Mouse (Mus musculus): ENCODE results near the gene Otud3.
"Not testable (repeated sequence)": the region's sequence is repeated elsewhere in the genome, so short reads cannot be mapped to it uniquely, and the experiment has no call there.

Otud3 gene

DNA sequence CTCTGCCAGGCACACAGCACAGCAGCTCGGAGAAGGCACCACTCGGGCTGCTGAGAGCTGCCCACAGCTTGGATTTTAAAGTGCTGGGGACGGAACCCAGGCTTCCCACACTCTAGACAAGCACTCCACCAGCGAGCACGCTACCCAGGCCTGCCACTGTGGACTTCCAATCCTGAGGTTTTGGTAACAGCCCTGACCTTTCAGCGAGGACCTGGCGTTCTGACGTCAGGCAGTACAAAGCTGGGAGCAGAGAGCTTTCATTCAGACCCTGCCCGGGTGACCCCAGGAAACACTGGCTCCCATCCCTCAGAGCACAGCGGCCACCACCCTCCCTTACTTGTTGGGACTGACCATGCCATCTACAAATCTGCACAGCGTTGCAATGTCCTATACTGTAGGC lies 20.0 kb downstream of the Otud3 start:
- not testable (repeated sequence) for DNase-seq (ENCODE audit: extremely low read depth, low read depth, low spot score)

DNA sequence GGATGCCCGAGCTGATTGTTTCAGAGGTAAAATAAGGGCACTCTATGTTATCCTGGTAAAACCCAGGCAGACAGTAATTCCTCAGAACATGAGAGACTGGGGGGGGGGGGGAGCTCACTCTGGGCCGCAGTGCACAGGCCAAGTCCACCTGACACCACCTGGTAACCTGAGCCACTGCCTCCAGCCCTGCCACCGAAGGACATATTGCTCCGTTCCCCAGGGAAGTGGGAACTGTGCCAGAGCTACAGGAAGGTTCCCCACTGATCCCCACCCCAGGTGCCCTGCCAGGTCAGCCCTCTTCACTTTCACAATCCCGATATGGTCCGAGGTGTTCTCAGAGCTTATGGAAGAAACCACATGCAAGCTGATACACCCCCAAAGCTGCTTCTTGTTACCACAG lies 21.1 kb downstream of the Otud3 start:
- DNase-seq (ENCODE audit: extremely low read depth, low read depth, low spot score) = no peak

DNA sequence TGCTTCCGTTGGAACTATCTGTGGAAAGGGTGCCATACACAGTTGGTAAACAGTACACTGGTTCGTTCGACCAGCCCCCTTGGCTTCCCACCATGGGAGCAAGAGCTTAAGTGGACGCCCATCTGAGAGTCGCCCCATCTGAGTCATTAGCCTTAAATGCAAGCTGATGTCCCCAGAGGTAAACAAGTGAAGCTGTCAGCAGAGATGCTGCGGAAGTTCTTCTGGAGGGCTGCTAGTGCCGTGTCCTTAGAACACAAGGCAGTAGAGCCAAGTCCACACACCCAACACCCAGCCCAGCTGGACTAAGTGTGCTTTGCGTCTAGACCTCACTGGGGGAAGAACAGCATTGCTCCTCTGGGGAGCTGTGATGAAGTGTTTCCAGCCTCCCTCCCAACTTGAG lies 24.1 kb downstream of the Otud3 start:
- no peak for DNase-seq (ENCODE audit: extremely low read depth, low read depth, low spot score)

DNA sequence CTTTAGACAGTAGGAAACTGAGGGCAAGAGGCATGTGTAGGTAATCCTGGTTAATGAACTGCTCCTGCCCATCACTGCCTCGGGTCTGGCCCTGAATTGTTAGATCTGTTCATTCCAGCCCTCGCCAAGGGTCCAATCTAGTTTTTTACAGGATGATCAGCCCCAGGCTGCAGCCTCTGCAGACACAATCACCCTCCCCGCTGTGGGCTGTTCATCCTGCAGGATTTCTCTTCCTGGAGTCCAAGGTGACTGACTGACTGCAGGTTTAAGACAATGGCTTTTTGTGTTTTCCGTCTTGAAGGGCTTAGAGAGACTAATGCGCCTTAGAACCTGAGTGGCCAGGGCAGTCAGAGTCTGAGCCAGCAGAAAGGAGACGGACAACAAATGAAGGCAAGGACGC lies 24.6 kb downstream of the Otud3 start:
- DNase-seq (ENCODE audit: extremely low read depth, low read depth, low spot score) = no peak

DNA sequence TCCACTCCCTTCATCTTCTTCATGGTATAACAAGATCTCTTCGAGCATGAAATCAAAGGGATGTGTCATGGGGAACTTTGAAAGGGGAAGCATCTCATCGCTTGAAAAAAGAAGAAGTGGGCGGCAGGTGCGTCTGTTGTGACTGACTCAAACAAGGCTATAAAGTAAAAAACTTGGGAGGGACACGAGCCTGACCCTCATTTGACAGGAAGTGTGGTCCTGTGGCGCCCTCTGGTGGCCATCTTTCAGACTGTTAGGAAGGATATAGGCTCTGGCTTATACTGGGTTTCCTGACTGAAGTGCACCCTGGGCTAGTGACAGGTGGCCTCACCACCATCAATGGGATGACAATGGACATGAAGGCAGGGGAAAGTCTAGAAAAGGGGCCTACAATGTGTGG lies 29.5 kb downstream of the Otud3 start:
- DNase-seq (ENCODE audit: extremely low read depth, low read depth, low spot score) = no peak

DNA sequence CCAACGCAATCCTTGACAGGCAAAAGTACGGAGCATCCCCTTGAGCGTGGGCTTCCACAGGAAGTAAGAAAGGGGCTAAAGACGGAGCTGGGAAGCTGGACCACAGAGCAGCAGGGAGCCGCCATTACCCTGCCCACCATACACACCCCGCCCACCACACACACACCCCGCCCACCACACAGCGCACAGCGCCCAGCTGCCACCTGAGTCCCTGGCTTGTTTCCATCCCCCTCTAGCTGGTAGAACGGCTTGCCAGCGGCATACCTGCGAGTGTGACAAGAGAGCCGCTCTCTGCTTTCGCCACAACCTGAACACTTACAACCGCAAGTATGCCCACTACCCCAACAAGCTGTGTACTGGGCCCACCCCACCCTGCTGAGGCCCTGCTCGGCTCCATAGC lies 31.6 kb downstream of the Otud3 start:
- no peak for DNase-seq (ENCODE audit: extremely low read depth, low read depth, low spot score)

DNA sequence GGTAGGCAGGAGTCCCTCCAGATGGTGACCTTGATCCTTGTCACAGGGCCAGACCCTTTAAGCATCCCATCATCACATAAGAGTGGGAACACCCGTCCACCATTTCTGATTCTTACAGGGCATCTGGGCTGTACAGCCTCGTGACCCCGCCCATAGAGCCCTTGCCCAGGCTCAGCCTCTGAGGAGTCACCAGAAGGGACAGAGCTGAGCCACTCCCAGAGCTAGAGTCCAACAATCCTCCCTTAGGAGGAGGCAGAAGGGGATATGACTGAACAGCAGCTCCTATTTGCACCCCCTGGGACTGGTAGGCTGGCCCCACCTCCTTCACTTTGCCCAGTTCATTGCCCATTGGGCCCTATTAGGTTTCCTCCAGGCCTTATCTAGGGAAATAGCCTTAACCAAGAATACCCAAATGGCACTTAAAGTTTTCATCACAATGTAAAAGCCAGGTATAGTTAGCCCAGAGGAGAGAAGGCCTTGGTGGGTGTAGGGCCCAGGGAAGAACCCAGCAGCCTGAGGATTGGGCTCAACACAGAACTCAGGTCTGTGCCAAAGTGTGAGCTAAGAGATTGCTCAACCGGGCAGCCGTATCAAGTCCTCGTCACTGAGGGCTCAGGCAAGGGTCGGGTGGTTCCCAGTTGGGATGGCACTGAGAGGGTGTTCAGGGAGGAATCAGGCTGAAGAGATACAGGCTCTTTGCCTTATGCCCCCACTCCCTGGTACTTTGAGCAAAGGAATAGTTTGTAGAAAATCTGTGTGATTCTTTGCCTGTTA lies 32.7 kb downstream of the Otud3 start:
- no peak for DNase-seq (ENCODE audit: extremely low read depth, low read depth, low spot score)

DNA sequence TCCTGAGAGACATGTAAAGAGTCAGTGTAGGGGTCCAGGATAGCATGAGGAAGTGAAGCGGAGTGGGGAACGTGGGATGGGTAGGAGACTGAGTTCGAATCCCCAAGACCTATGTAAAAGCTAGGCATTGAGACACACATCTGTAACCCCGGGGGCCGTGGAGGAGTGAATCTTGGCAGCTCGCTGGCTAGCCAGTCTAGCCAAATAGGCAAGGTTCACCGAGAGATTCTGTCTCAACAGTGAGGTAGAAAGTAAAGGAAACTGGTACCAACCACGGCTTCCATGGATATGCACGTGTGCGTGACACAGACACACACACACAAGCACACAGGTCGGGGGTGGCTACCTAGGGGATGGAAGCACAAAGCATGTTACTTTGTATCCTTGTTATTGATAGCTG lies 33.9 kb downstream of the Otud3 start:
- no peak for DNase-seq (ENCODE audit: extremely low read depth, low read depth, low spot score)

DNA sequence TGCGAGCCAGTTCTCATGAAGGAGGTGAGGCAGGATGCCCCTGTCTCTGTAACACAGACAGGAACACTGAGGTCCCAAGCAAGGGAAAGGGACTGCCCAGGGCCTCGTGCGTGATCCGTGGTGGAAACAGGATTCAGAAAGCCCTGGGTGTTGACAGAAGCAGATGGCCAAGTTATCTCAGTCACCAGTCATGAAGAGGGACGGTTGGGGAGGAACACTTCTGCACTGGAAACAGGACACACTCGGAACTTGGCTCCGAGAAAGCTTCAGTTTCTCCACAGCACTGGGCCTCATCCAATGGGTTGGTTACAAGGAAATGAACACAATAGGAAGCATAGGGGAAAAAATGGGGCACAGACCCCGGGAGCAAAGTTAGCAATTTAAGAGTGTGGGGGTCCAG lies 35.0 kb downstream of the Otud3 start:
- no peak for DNase-seq (ENCODE audit: extremely low read depth, low read depth, low spot score)

DNA sequence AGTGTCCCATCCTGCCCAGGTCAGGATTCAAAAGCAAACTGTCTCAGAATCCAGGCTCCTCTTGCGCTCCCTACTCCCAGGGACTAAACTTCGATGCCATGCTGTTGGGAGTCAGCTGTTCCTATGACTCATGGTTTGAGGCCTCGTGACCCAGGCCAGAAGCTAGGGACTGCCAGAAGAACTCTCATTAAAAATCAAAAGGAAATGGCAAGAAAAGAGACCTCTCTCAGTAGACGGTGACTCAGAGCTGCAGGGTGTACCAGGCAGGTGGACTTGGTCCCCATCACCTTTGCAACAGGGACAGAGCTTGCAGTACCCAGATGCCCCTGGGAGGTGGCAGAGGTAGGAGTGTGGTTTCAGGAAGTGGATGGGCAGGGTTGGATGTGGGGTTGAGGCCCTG lies 36.0 kb downstream of the Otud3 start, which contains the start of gene Pla2g2e:
TSS of gene Pla2g2e (plus strand) at position 212 of the 400 bp plus-strand sequence.
- DNase-seq (ENCODE audit: extremely low read depth, low read depth, low spot score) = no peak

DNA sequence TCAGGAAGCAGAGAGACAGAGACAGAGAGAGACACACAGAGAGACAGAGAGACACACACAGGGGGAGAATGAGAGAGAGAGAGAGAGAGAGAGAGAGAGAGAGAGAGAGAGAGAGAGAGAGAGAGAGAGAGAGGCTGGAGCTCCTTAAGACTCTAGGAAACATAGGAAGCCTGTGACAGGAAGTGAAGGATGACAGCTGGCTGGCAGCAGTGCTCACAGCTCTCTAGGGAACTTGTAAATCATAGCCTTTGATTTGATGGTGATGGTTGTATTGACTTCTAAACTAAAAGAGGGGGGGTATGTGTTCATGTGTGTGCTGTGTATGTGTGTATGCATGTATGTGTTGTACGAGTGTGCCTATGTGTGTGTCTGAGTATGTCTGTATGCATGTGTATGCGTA lies 37.8 kb downstream of the Otud3 start:
- DNase-seq (ENCODE audit: extremely low read depth, low read depth, low spot score) = no peak

DNA sequence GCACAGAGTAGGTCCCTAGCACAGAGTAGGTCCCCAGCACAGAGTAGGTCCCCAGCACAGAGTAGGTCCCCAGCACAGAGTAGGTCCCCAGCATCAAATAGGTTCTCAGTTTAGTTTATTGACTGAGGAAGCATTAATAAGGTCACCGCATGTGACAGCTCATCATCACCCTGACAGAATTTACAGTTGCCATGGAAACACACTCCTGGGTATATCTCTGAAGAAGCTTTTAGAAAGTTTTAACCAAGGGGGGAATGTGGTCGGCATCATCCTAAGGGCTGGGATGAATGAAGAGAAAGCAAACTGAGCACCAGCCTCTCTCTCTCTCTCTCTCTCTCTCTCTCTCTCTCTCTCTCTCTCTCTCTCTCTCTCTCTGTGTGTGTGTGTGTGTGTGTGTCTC lies 38.5 kb downstream of the Otud3 start:
- DNase-seq (ENCODE audit: extremely low read depth, low read depth, low spot score) = not testable (repeated sequence)

DNA sequence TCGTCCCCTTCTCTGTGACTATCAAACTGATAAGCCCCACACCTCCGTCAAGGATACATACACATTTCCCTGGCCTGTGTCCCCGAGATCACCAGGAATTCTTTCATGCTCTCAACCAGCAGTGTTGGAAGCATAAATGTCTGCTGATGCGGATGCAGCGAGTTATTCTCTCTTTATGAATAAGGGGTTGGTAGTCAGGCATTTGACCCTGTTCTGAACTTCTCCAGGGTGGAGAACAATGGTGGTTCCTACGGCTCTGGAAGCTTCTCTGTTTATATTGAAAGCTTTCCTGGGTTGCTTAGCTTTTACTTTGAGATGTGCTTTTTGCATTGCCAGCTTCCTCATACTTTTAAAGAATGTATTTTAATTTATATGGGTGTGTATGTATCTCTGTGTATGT lies 39.9 kb downstream of the Otud3 start, which contains the start of gene Gm13030:
TSS of gene Gm13030 (minus strand) at position 101 of the 400 bp plus-strand sequence.
- no peak for DNase-seq (ENCODE audit: extremely low read depth, low read depth, low spot score)

DNA sequence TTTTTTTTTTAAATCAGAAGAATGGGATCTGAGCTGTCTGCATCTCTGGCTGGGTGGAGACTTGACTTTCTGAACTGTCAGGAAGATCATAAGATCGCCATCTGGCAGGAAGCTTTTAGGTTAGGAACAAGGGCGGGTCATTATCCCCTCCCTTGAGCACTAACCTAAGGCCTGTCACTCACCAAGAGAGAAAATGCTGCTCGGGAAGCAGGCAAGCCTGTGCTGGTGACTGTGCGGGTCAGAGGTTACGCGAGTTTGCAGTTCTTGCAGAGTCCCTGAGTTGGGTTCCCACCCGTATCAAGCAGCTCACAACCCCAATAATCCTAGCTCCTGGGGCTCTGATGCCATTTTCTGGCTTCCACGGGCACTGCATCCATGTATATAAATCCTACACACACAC lies 45.1 kb downstream of the Otud3 start:
- no peak for DNase-seq (ENCODE audit: extremely low read depth, low read depth, low spot score)

DNA sequence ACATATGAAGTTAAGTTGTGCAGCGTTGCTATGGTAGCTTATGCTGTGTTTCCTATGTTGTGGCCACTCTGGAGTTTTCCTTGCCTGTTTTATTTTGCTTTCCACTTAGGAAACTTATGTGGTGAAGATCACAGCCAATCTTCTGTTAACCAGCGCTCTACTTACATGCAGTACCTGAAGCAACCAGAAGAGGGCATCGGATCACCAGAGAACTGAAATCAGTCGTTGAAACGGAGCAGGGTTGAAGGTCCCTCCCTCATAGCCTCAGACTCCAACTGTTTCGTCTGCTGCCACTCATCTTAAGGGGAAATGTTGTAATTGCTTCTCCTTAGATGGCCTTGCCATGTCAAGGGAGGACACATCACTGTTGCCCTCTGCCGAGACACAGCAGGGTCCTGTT lies 47.3 kb downstream of the Otud3 start:
- DNase-seq (ENCODE audit: extremely low read depth, low read depth, low spot score) = no peak

DNA sequence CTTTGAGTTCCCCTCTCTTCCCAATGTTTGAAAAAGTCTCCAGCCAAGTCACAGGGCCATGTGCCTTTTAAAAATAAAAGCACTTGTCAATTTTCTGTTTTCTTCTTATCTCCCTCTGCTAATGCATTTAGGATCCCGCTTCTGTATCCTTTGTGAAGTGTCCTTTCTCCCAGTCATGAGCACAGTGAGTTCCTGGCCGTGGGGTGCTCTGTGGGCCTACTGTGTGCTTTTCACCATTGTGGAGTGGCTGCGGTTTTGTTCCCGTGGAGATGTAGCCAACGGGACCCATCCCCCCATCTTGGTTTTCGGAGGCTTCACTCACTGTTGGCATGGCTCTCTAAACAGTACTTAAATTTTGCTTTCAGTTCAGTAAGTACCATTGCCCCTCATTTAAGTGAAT lies 47.8 kb downstream of the Otud3 start:
- no peak for DNase-seq (ENCODE audit: extremely low read depth, low read depth, low spot score)

DNA sequence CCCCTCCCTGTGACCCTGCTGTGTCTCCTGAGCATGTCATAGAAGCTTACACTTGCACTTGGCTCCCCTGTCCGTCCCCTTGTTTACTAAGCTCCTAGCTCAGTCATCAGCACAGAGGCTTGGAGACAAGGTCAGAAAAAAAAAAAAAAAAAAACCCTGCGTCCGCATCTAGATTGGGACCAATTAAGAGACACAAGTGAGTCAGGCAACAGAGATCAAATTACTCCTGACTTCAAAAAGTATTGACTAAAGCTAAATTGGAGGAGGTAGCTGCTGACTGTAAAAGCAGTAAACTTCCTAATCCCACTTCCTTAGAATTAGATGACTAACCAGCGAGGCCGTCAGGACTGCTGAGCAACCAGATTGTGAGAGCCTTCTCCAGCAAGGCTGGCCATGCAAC lies 48.7 kb downstream of the Otud3 start:
- DNase-seq (ENCODE audit: extremely low read depth, low read depth, low spot score) = no peak

DNA sequence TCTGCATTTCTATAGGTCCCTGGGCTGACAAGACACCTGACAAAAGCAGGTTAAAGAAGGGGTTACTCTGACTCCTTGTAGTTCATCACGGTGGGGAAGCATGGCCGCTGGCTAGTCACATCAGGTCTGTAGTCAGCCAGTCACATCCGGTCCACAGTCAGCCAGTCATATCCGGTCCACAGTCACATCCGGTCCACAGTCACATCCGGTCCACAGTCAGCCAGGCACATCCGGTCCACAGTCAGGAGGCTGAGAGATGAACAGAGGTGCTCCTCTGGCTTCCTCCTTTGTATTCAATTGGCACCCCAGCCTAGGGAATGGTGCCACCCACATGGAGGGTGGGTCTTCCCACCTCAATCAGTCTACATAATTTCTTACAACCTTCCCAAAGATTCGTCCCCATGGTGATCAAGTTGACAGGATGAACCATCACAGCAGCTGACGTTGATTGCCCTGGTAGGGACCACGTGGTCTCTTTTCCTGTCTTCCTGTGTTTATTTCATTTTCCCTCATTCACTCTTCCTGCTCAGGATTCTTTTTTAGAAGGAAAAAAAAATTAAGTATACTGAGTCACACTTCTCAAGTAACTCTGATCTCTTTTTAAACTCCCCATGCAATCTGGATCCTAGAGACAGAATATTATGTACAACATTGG lies 50.3 kb downstream of the Otud3 start, which contains the start of gene Pla2g5:
TSS of gene Pla2g5 (minus strand) at position 139 of the 655 bp plus-strand sequence.
- no peak for DNase-seq (ENCODE audit: extremely low read depth, low read depth, low spot score)

DNA sequence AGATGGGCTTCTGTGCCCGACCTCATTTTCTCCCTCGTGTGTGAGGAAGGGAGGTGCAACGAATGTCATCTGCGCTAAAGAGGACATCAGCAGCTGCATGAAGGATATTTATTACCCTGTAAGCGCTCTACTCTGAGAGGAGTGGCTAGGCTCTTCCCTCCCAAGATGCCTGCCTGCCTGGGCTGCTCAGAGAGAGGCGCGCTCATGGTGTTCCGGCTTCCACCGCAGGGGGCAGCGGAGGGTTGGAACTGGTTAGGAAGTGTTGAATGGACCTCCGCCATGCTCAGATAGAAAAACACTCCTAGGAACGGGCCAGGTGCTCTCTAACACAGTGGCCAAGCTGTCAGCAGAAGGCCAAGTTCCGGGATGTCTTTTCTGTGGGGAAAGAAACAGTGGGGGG lies 54.0 kb downstream of the Otud3 start:
- DNase-seq (ENCODE audit: extremely low read depth, low read depth, low spot score) = no peak

DNA sequence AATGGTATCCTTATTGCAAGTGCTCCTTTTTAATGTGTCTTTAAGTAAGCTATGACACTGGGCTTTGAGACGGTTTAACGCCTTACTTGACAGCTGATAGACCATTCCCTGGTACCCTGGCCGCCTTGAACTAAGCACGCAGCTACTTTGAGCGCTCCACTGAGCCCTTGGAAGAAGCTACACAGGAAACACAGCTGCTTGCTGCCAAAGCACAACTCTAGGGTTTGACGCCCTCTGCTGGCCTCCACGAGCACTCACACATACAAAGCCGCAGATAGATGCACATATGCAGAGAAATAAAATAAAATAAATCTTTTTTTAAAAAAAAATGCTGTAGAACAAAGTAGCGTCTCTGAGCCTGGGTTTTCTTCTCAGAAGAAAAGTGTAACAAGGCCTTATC lies 54.5 kb downstream of the Otud3 start:
- no peak for DNase-seq (ENCODE audit: extremely low read depth, low read depth, low spot score)

DNA sequence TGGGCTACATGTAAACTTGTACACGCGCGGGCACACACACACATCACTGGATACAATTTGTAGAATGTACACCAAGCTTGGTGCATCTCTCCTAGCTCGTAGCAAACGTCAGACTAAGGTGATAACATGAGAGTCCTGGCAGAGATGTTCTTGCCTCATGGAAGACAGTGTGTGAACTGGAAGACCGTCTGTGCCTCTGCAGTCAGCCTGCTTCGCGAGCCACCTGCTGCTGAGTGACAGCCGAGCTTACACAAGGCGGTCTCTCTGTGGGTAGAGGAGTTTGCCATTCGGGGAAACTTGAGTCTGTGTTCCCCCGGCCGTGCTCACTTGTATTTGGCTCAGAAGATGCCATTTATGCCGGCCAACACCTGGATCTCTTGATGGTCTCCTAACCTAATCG lies 55.3 kb downstream of the Otud3 start:
- no peak for DNase-seq (ENCODE audit: extremely low read depth, low read depth, low spot score)

DNA sequence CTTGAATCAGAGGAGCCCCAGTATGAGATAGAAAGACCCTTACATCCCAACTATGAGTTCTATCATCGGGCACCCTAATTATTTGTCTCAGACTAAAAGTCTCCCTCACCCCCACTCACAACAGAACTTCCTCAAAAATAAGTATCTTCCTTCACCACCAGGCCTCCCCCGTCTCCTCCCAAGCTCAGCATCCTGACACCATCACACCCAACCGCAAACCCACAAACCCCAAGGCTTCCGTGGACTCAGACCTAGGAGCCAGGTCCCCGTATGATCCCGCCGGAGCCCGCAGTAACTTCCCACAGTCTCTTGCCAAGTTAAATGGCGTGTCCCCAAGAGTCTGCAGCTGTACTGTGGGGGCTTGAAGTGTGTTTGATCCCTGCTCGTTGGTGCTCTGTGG lies 56.2 kb downstream of the Otud3 start:
- no peak for DNase-seq (ENCODE audit: extremely low read depth, low read depth, low spot score)

DNA sequence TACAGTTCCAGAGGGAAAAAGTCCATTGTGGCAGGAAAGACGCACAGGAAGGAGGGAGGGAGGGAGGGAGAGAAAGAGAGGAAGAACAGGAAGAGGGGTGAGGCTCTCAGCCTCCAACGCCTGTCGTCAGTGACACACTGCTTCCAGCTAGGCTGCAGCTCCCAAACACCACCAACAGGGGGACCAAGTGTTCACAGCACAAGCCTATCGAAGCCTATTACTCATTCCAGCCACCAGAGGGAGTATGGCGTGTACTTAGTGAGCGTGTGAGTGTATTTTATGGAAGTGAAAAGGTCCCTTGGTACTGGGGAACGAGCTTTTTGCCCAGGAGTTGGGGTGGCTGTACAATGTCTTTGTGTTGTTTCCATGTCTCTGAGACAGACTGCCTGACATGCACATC lies 57.3 kb downstream of the Otud3 start:
- no peak for DNase-seq (ENCODE audit: extremely low read depth, low read depth, low spot score)
